Mouse (Mus musculus): ENCODE measurements at regions not wholly inside any gene's neighbourhood (a gene's known extent, or its start where the extent isn't known, plus 50 kb on each side); places are given as distances from the start of the nearest gene placed in this dataset.
"Not testable (repeated sequence)": the region's sequence is repeated elsewhere in the genome, so short reads cannot be mapped to it uniquely, and the experiment has no call there.

- Histone ChIP-seq H3K9me3 (replicated peaks; ENCODE audit: low read length) (peaks cover 3% of the 10 kb centered on the region), H3K36me3 (replicated peaks in 1 of 2; ENCODE audit: control insufficient read depth in 1 of 2, insufficient read depth in 1 of 2, low read length in 1 of 2) (no peaks in the 10 kb centered on the region), H3K4me2 (ENCODE audit: insufficient read depth, low read depth, poor library complexity, severe bottlenecking) (no peak overlapping the region), H3K4me1 (ENCODE audit: control insufficient read depth in 1 of 2, insufficient read depth in 2 of 2) (no peaks in the 10 kb centered on the region), H3K9ac (ENCODE audit: insufficient read depth, low read depth) (no peak overlapping the region), H3K79me2 (replicated peaks; ENCODE audit: control insufficient read depth, extremely low read depth, insufficient read depth, poor library complexity, severe bottlenecking) (no peaks in the 10 kb centered on the region), H3K27me3 (replicated peaks) (no peaks in the 10 kb centered on the region), H3K27ac (ENCODE audit: insufficient read depth, low read depth) (no peak overlapping the region), H3K4me3 (replicated peaks in 1 of 3; ENCODE audit: low read depth in 2 of 3, low read length in 2 of 3, poor library complexity in 1 of 3) (no peak overlapping the region)
- DNase-seq (ENCODE audit: extremely low read depth): no peak
- in situ Hi-C loops (cut with MboI; ENCODE audit: low pct_ligation_motif_present, low pct_unique_long_range_greater_than_20kb, low sequenced_read_pairs): no loop called here
- dilution Hi-C loops (cut with MboI; ENCODE audit: extremely low pct_ligation_motif_present, extremely low pct_unique_long_range_greater_than_20kb, low sequenced_read_pairs): no loop called here
- TF ChIP-seq MEF2A (IDR thresholded peaks at IDR 0.05; ENCODE audit: borderline replicate concordance, low read depth, low read length) (no peak), ZNF384 (IDR thresholded peaks at IDR 0.05; ENCODE audit: low read depth, low read length) (no peak), GABPA (IDR thresholded peaks at IDR 0.05; ENCODE audit: insufficient replicate concordance, low read depth, low read length) (no peak), RAD21 (IDR thresholded peaks at IDR 0.05; ENCODE audit: low read depth, low read length) (no peak), ZKSCAN1 (IDR thresholded peaks at IDR 0.05; ENCODE audit: borderline replicate concordance, low read depth, low read length) (no peak), JUND (conservative IDR thresholded peaks at IDR 0.05; ENCODE audit: low read depth, low read length) (no peak), CHD1 (IDR thresholded peaks at IDR 0.05; ENCODE audit: low read depth, low read length) (no peak), NELFE (IDR thresholded peaks at IDR 0.05; ENCODE audit: low read depth, low read length) (no peak), KAT2A (IDR thresholded peaks at IDR 0.05; ENCODE audit: insufficient replicate concordance, low read length) (no peak), ELF1 (IDR thresholded peaks at IDR 0.05; ENCODE audit: low read depth, low read length) (no peak), IRF4 (IDR thresholded peaks at IDR 0.05; ENCODE audit: low read depth, low read length) (no peak), PAX5 (IDR thresholded peaks at IDR 0.05; ENCODE audit: low read length) (no peak)
These were observed 61.6 kb downstream of the Zxdb start for GRCm38 (mm10) chrX:94785983-94786382.

- DNase-seq (ENCODE audit: extremely low read depth): no peak
- TF ChIP-seq TBP (conservative IDR thresholded peaks at IDR 0.05; ENCODE audit: low read depth, low read length): no peak
- TF ChIP-seq EP300 (IDR thresholded peaks at IDR 0.05; ENCODE audit: low read length): no peak
- no peak for TF ChIP-seq POLR2AphosphoS2 (IDR thresholded peaks at IDR 0.05; ENCODE audit: low read depth, low read length)
- TF ChIP-seq ZC3H11A (IDR thresholded peaks at IDR 0.05; ENCODE audit: low read depth, low read length): no peak
- no peak for TF ChIP-seq USF1 (IDR thresholded peaks at IDR 0.05; ENCODE audit: low read depth, low read length)
- TF ChIP-seq MAX (IDR thresholded peaks at IDR 0.05; ENCODE audit: low read length): no peak
- no peak for TF ChIP-seq MXI1 (IDR thresholded peaks at IDR 0.05; ENCODE audit: low read depth, low read length)
- in situ Hi-C loops (cut with MboI; ENCODE audit: low pct_ligation_motif_present, low pct_unique_long_range_greater_than_20kb, low sequenced_read_pairs): no loop called here
These were observed 64.1 kb downstream of the Zxdb start for GRCm38 (mm10) chrX:94788331-94788920.

DNA sequence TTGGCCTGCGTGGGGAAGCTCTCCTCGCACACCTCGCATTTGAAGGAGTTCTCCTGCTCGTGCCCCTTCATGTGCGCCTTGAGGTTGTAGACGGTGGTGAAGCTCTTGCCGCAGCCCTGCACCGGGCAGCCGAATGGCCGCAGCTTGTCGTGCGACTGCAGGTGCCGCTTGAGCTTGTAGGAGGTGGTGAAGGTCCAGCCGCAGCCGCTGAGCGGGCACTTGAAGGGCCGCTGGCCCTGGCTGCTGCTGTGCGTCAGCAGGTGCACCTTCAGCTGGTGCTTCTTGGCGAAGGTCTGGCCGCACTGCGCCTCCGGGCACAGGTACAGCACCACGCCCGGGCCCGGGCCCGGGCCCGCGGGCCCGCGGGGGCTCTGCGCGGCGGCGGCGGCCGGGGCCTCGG is 72.5 kb downstream of the Zxdb start:
- H3K4me2 ChIP-seq (ENCODE audit: insufficient read depth, low read depth, poor library complexity, severe bottlenecking); H3K4me3 ChIP-seq (replicated peaks in 1 of 3; ENCODE audit: low read depth in 2 of 3, low read length in 2 of 3, poor library complexity in 1 of 3); H3K79me2 ChIP-seq (replicated peaks; ENCODE audit: control insufficient read depth, extremely low read depth, insufficient read depth, poor library complexity, severe bottlenecking); H3K27ac ChIP-seq (ENCODE audit: insufficient read depth, low read depth); in situ Hi-C loops (cut with MboI; ENCODE audit: low pct_ligation_motif_present, low pct_unique_long_range_greater_than_20kb, low sequenced_read_pairs); H3K9me3 ChIP-seq (replicated peaks; ENCODE audit: low read length); dilution Hi-C loops (cut with MboI; ENCODE audit: extremely low pct_ligation_motif_present, extremely low pct_unique_long_range_greater_than_20kb, low sequenced_read_pairs); H3K27me3 ChIP-seq (replicated peaks); DNase-seq (ENCODE audit: extremely low read depth); H3K4me1 ChIP-seq (ENCODE audit: control insufficient read depth in 1 of 2, insufficient read depth in 2 of 2); H3K9ac ChIP-seq (ENCODE audit: insufficient read depth, low read depth); H3K36me3 ChIP-seq (replicated peaks in 1 of 2; ENCODE audit: control insufficient read depth in 1 of 2, insufficient read depth in 1 of 2, low read length in 1 of 2): not testable (repeated sequence)

More at GRCm38 (mm10) chrX:94788331-94788920, 64.1 kb downstream of the Zxdb start:
- Histone ChIP-seq H3K4me3 (replicated peaks in 1 of 3; ENCODE audit: low read depth in 2 of 3, low read length in 2 of 3, poor library complexity in 1 of 3) (no peak overlapping the region), H3K4me1 (ENCODE audit: control insufficient read depth in 1 of 2, insufficient read depth in 2 of 2) (no peaks in the 10 kb centered on the region), H3K79me2 (replicated peaks; ENCODE audit: control insufficient read depth, extremely low read depth, insufficient read depth, poor library complexity, severe bottlenecking) (no peaks in the 10 kb centered on the region), H3K9ac (ENCODE audit: insufficient read depth, low read depth) (no peak overlapping the region), H3K4me2 (ENCODE audit: insufficient read depth, low read depth, poor library complexity, severe bottlenecking) (no peak overlapping the region), H3K36me3 (replicated peaks in 1 of 2; ENCODE audit: control insufficient read depth in 1 of 2, insufficient read depth in 1 of 2, low read length in 1 of 2) (peaks cover 0 to 2% of the 10 kb centered on the region in 2 experiments), H3K27ac (ENCODE audit: insufficient read depth, low read depth) (no peak overlapping the region), H3K9me3 (replicated peaks; ENCODE audit: low read length) (peaks cover 3% of the 10 kb centered on the region), H3K27me3 (replicated peaks) (no peaks in the 10 kb centered on the region)
- dilution Hi-C loops (cut with MboI; ENCODE audit: extremely low pct_ligation_motif_present, extremely low pct_unique_long_range_greater_than_20kb, low sequenced_read_pairs): no loop called here

DNA sequence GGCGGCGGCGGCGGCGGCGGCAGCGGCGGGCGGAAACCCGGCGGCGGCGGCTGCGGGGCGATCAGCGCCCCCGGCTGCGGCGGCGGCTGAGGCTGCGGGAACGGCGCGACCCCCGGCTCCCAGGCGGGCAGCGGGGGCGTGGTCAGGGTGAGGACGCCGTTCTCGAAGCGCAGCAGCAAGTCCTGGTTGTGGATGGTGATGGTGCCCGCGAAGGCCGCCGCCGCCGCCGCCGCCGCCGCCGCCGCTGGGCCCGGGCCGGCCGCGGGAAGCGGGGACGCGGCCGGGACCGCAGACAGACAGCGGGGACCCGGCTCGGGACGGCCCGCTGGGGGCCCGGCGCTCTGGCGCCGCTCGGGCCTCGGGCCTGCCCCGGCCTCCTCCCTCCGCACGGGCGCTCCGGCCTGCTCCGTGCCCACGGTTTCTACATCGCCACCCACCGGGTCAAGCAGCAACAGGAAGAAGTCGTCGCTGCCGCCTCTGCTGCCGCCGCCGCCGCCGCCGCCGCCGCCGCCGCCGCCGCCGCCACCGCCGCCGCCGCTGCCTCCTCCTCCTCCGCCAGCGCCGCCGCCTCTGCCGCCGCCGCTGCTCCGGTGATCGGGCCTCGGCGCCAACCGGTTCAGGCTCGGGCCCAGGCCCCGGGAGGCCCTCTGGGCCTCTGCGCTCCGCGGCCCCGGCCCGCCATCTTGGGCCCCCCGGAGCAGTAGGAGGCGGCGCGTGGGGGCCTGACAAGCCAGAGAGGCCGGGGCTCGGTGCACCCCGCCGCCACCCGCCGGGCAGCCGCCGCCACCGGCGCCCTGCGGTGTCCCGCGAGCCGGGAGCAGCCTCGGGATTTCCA is 73.2 kb downstream of the Zxdb start:
- dilution Hi-C loops (cut with MboI; ENCODE audit: extremely low pct_ligation_motif_present, extremely low pct_unique_long_range_greater_than_20kb, low sequenced_read_pairs); H3K4me2 ChIP-seq (ENCODE audit: insufficient read depth, low read depth, poor library complexity, severe bottlenecking); H3K36me3 ChIP-seq (replicated peaks in 1 of 2; ENCODE audit: control insufficient read depth in 1 of 2, insufficient read depth in 1 of 2, low read length in 1 of 2); H3K4me3 ChIP-seq (replicated peaks in 1 of 3; ENCODE audit: low read depth in 2 of 3, low read length in 2 of 3, poor library complexity in 1 of 3); H3K4me1 ChIP-seq (ENCODE audit: control insufficient read depth in 1 of 2, insufficient read depth in 2 of 2); DNase-seq (ENCODE audit: extremely low read depth); H3K79me2 ChIP-seq (replicated peaks; ENCODE audit: control insufficient read depth, extremely low read depth, insufficient read depth, poor library complexity, severe bottlenecking); H3K27me3 ChIP-seq (replicated peaks); H3K9ac ChIP-seq (ENCODE audit: insufficient read depth, low read depth); H3K27ac ChIP-seq (ENCODE audit: insufficient read depth, low read depth); H3K9me3 ChIP-seq (replicated peaks; ENCODE audit: low read length); in situ Hi-C loops (cut with MboI; ENCODE audit: low pct_ligation_motif_present, low pct_unique_long_range_greater_than_20kb, low sequenced_read_pairs): not testable (repeated sequence)
